Mouse (Mus musculus) heart, adult 2 months (tissue): ENCODE data around the gene Taldo1. TPM values are rescaled to one million over a fixed set of nuclear protein-coding genes. Genes with fewer than 3 reads are reported as not detected.
"Not testable (repeated sequence)": the region's sequence is repeated elsewhere in the genome, so short reads cannot be mapped to it uniquely, and the experiment has no call there.

Experiments used
- DNase-seq, 2 experiments: peaks; one replicate each; pipeline ENCODE4 v3.0.0; 2021
- H3K27ac ChIP-seq: fragments of 200-600 bp; 2 replicates; pipeline ENCODE4 v1.8.1; 2022
- H3K27me3 ChIP-seq: fragments of 200-500 bp; 2 replicates; pipeline ENCODE4 v1.6.1; 2012; ENCODE audit warnings: mild to moderate bottlenecking, low read length, inconsistent platforms, mixed read lengths; ENCODE audit not compliant: control insufficient read depth, insufficient read depth
- H3K36me3 ChIP-seq: fragments of 200-500 bp; 2 replicates; pipeline ENCODE4 v1.6.1; 2012; ENCODE audit warnings: low read length, inconsistent platforms; ENCODE audit not compliant: control insufficient read depth, insufficient read depth
- H3K4me1 ChIP-seq: fragments of 200-500 bp; 2 replicates; pipeline ENCODE4 v1.6.1; 2011; ENCODE audit warnings: low read length; ENCODE audit not compliant: control insufficient read depth, insufficient read depth
- H3K4me3 ChIP-seq: fragments of 200-600 bp; 2 replicates; pipeline ENCODE4 v1.8.1; 2022
- H3K79me2 ChIP-seq: fragments of 200-500 bp; replicated peaks from 2 replicates; pipeline ENCODE4 v1.6.1; 2012; ENCODE audit warnings: mild to moderate bottlenecking, inconsistent platforms, low read length, moderate library complexity, mixed read lengths; ENCODE audit not compliant: control insufficient read depth, insufficient read depth
- H3K9ac ChIP-seq: fragments of 200-500 bp; 2 replicates; pipeline ENCODE4 v1.6.1; 2012; ENCODE audit warnings: low read depth, mild to moderate bottlenecking, control low read depth, inconsistent platforms, low read length, mixed read lengths
- CTCF ChIP-seq: fragments of 200-600 bp; IDR thresholded peaks from 2 replicates; pipeline ENCODE4 v1.8.1; 2022; ENCODE audit warnings: antibody characterized with exemption, mild to moderate bottlenecking, moderate library complexity
- EP300 ChIP-seq: fragments of 200-500 bp; IDR thresholded peaks from 2 replicates; pipeline ENCODE4 v1.6.1; 2011; ENCODE audit warnings: low read depth, low read length, control low read depth; ENCODE audit not compliant: insufficient read depth
- POLR2A ChIP-seq: fragments of 200-500 bp; IDR thresholded peaks from 2 replicates; pipeline ENCODE4 v1.6.1; 2011; ENCODE audit warnings: mild to moderate bottlenecking, low read depth, low read length, control low read depth; ENCODE audit not compliant: insufficient read depth
- WGBS: fragments of 180-500 bp; shearing (Covaris S2); methylation state at CpG from one replicate; pipeline ENCODE4 v1.1.7; 2018; 5-methylcytosine and 5-hydroxymethylcytosine counted together
- intact Hi-C: fragments of 180-260 bp; cut with DNase I; formaldehyde crosslinking; loops from one replicate; pipeline ENCODE4 v1.15.1; 2025
- polyA plus RNA-seq: library from polyadenylated mRNA; depleted of rRNA; stranded (reverse); fragments of >200 nt; gene quantifications from 2 replicates; pipeline ENCODE4 v1.2.3, GENCODE M21; 2012
- total RNA-seq, 2 experiments: library from RNA; stranded (reverse); gene quantifications; 2 replicates each; pipeline ENCODE4 v1.2.3; 2021

Gene Taldo1
- total and polyA plus RNA-seq, 3 experiments = 110 to 132 (median 116) TPM

DNA sequence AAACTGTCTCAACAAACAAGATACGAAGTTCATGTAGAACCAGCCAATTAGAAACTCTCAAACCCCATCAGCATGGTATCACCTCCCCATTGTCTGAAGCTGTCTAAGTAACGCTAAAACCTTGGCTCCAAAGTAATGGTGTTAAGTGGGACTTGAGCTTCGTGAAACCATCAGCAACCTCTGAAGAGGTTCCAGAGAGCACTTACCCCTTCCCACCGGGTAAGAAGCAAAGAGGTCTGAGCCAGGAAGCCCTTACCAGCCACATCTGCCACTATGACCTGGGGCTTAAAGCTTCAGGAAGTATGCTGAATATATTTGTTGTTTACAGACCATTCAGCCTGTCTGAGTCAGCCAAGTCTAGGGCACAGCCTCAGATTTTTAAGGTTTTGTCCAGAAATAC lies 13.5 kb downstream of the Taldo1 start:
- no peak for DNase-seq
- H3K36me3 ChIP-seq = no peaks in the 10 kb centered on the region
- WGBS = 69% methylated on average over 4 of the region's 4 CpGs
- no peak for TF ChIP-seq EP300
- no peak for TF ChIP-seq POLR2A
- no peak for TF ChIP-seq CTCF
- H3K79me2 ChIP-seq = no peaks in the 10 kb centered on the region
- no peak overlapping the region for H3K4me3 ChIP-seq
- H3K27me3 ChIP-seq = no peaks in the 10 kb centered on the region
- H3K9ac ChIP-seq = no peak overlapping the region
- peaks cover 3% of the 10 kb centered on the region for H3K4me1 ChIP-seq
- H3K27ac ChIP-seq = no peak overlapping the region
- intact Hi-C loops = no loop called here

GRCm38 (mm10) chr7:141407670-141408069 lies 15.7 kb downstream of the Taldo1 start:
- 96% methylated on average over 7 of the region's 7 CpGs for WGBS
- intact Hi-C loops = not testable (repeated sequence)

DNA sequence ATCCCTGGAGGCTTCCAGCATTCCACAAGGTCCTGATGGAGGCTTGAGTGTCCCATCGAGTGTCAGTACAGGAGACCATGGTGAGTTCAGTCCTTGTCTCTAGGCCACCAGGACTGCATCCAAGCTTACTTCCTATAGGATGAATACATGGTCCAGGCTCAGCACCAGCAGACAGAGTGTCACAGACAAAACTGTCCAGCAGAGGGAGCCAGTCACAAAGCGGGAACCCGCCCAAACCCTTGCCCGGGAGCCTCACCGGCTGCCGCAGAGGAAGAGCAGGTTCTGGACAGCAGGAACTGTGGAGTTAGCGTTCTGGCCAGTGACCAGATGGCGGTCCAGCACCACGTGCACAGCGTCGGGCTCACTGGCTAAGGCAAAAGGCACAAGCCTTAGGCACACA lies 16.8 kb downstream of the Taldo1 start:
- peak; percentile 85 to 87 for DNase-seq
- H3K27me3 ChIP-seq = no peaks in the 10 kb centered on the region
- no peak overlapping the region for H3K9ac ChIP-seq
- H3K36me3 ChIP-seq = no peaks in the 10 kb centered on the region
- no peak overlapping the region for H3K27ac ChIP-seq
- no peak overlapping the region for H3K4me3 ChIP-seq
- H3K79me2 ChIP-seq = no peaks in the 10 kb centered on the region
- intact Hi-C loops = loop anchor here (1.0 kb wide), 2 partner anchors 28 to 116 kb away; partner anchors contain the start of gene Slc25a22
- 5% methylated on average over 11 of the region's 11 CpGs for WGBS
- TF ChIP-seq EP300 (peak; percentile 74; the same call in 1 of the 2 replicates), CTCF (peak; percentile 99), POLR2A (0 out of 2 replicates have a peak, but pooled peaks have one; percentile 24)
- H3K4me1 ChIP-seq = peaks cover 3% of the 10 kb centered on the region

More at GRCm38 (mm10) chr7:141407670-141408069, 15.7 kb downstream of the Taldo1 start:
- not testable (repeated sequence) for H3K9ac ChIP-seq, H3K36me3 ChIP-seq, H3K79me2 ChIP-seq, H3K27me3 ChIP-seq, H3K27ac ChIP-seq, H3K4me1 ChIP-seq, H3K4me3 ChIP-seq, DNase-seq

DNA sequence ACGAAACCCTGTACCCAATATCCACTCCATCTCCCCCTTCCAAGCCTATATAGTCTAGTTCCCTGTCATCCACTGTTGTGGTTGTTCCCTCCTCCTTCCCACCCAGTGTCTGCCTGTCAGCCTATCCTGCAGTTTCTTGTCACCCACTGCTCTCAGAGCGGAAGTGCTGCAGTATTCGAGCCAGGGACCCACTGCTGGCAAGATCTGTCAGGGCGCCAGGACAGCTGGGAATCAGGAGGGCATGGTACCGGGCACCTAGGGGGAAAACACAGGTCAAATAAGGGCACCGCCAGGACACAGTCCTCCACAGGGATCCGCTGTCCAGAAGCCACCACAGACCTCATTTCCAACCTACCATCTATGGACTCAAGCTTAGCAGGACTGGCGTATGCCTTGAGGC lies 18.6 kb downstream of the Taldo1 start:
- H3K27ac ChIP-seq = no peak overlapping the region
- no peak for TF ChIP-seq CTCF
- intact Hi-C loops = no loop called here
- no peaks in the 10 kb centered on the region for H3K36me3 ChIP-seq
- H3K79me2 ChIP-seq = no peaks in the 10 kb centered on the region
- H3K4me1 ChIP-seq = peaks cover 3% of the 10 kb centered on the region
- H3K27me3 ChIP-seq = no peaks in the 10 kb centered on the region
- H3K4me3 ChIP-seq = no peak overlapping the region
- 82% methylated on average over 8 of the region's 8 CpGs for WGBS
- no peak for DNase-seq
- no peak overlapping the region for H3K9ac ChIP-seq

GRCm38 (mm10) chr7:141411667-141412066 lies 19.7 kb downstream of the Taldo1 start:
- TF ChIP-seq POLR2A (no peak), EP300 (no peak), CTCF (no peak)
- DNase-seq = no peak
- no peaks in the 10 kb centered on the region for H3K79me2 ChIP-seq
- no peak overlapping the region for H3K9ac ChIP-seq
- H3K27me3 ChIP-seq = no peaks in the 10 kb centered on the region
- intact Hi-C loops = no loop called here
- 83% methylated on average over 1 of the region's 1 CpGs for WGBS
- no peak overlapping the region for H3K4me3 ChIP-seq
- H3K27ac ChIP-seq = no peak overlapping the region
- H3K36me3 ChIP-seq = no peaks in the 10 kb centered on the region
- H3K4me1 ChIP-seq = peaks cover 3% of the 10 kb centered on the region

DNA sequence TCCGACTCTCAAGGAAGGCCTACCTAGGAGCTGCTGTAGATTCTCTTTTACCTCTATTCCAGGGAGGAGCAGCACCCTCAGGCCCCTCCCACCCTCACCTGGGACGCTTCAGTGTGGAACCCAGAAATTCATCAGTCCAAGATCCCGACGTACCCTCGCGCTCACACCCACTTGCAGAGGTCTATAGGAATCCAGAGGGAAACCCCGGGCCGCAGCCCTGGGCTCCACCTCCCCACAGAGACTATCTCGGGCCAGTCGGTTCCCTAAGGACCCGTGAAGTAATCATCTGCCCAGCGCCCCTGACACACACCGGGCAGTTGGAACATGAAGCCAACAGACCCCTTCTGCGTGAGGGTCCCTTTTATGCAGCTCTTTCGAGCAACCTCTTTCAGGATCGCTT lies 21.3 kb downstream of the Taldo1 start:
- DNase-seq = peak in 1 of 2 experiments; percentile 26
- Histone ChIP-seq H3K4me3 (peak overlapping the region; percentile 68), H3K27me3 (no peaks in the 10 kb centered on the region), H3K79me2 (no peaks in the 10 kb centered on the region), H3K9ac (peak overlapping the region; percentile 82), H3K36me3 (no peaks in the 10 kb centered on the region), H3K27ac (peak overlapping the region; percentile 96), H3K4me1 (peaks cover 3% of the 10 kb centered on the region)
- intact Hi-C loops = no loop called here
- 5% methylated on average over 16 of the region's 16 CpGs for WGBS
- TF ChIP-seq POLR2A = no peak
- no peak for TF ChIP-seq EP300
- TF ChIP-seq CTCF = no peak
